Mouse (Mus musculus) thymus, adult 2 months (tissue): ENCODE measurements around the gene Gm49384. TPM values are rescaled to one million over a fixed set of nuclear protein-coding genes. Genes with fewer than 3 reads are reported as not detected.
A peak's percentile ranks its signal among the peaks of the same experiment; 100 is the strongest.

Source experiments
- DNase-seq: peaks from one replicate; pipeline ENCODE4 v3.0.0; 2021
- H3K27ac ChIP-seq: fragments of 200-500 bp; 2 replicates; pipeline ENCODE4 v1.5.1; 2012; ENCODE audit warnings: low read length, control low read depth; ENCODE audit not compliant: control insufficient read depth, insufficient read depth
- H3K27me3 ChIP-seq: fragments of 200-500 bp; 2 replicates; pipeline ENCODE4 v1.6.1; 2012; ENCODE audit warnings: mild to moderate bottlenecking, low read length, moderate library complexity, mixed read lengths; ENCODE audit not compliant: control insufficient read depth, insufficient read depth
- H3K36me3 ChIP-seq: fragments of 200-500 bp; 2 replicates; pipeline ENCODE4 v1.6.1; 2012; ENCODE audit warnings: mild to moderate bottlenecking, low read length, moderate library complexity; ENCODE audit not compliant: control insufficient read depth, insufficient read depth
- H3K4me1 ChIP-seq: fragments of 200-500 bp; replicated peaks from 2 replicates; pipeline ENCODE4 v1.6.1; 2012; ENCODE audit warnings: low read length; ENCODE audit not compliant: control insufficient read depth, insufficient read depth
- H3K4me3 ChIP-seq: fragments of 200-500 bp; 2 replicates; pipeline ENCODE4 v1.5.1; 2012; ENCODE audit warnings: mild to moderate bottlenecking, low read length, control low read depth, moderate library complexity; ENCODE audit not compliant: control insufficient read depth, insufficient read depth
- CTCF ChIP-seq: fragments of 200-500 bp; IDR thresholded peaks from 2 replicates; pipeline ENCODE4 v1.5.1; 2012; ENCODE audit warnings: mild to moderate bottlenecking, control low read depth, low read length, moderate library complexity, borderline replicate concordance; ENCODE audit not compliant: control insufficient read depth, poor library complexity, insufficient read depth; ENCODE audit errors: extremely low read depth
- POLR2A ChIP-seq: fragments of 200-500 bp; IDR thresholded peaks from 2 replicates; pipeline ENCODE4 v1.6.1; 2012; ENCODE audit warnings: mild to moderate bottlenecking, low read length, control low read depth, moderate library complexity; ENCODE audit not compliant: control insufficient read depth, poor library complexity, insufficient read depth; ENCODE audit errors: extremely low read depth
- WGBS: fragments of 180-500 bp; shearing (Covaris S2); methylation state at CpG from one replicate; pipeline ENCODE4 v1.1.7; 2018; 5-methylcytosine and 5-hydroxymethylcytosine counted together
- polyA plus RNA-seq: library from polyadenylated mRNA; depleted of rRNA; stranded (reverse); fragments of >200 nt; gene quantifications from 2 replicates; pipeline ENCODE4 v1.2.3, GENCODE M21; 2012

Gm49384 gene
- polyA plus RNA-seq, 1 experiment, result 0.36 TPM

DNA sequence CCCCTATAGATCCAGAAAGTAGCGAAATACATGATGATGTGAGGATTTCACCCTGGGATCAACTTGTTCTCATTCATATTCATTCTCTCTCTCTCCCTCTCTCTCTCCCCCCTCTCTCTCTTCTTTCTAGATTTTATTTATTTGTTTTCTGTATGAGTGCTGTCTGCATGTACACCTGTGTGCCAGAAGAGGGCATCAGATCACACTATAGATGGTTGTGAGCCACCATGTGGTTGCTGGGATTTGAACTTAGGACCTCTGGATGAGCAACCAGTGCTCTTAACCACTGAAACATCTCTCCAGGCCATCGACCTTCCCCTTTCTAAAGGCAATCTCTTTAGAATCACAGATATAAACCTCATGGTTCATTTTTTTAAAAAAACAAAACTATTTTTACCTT lies 4.5 kb upstream of the Gm49384 start:
- no peaks in the 10 kb centered on the region for H3K27me3 ChIP-seq
- H3K4me3 ChIP-seq, result no peak overlapping the region
- TF ChIP-seq CTCF, result no peak
- no peak for TF ChIP-seq POLR2A
- DNase-seq, result no peak
- H3K27ac ChIP-seq, result no peak overlapping the region
- 91% methylated on average over 2 of the region's 2 CpGs for WGBS
- H3K4me1 ChIP-seq, result no peaks in the 10 kb centered on the region
- 0 out of 2 replicates have a peak, but pooled peaks cover 3% of the 10 kb centered on the region for H3K36me3 ChIP-seq

DNA sequence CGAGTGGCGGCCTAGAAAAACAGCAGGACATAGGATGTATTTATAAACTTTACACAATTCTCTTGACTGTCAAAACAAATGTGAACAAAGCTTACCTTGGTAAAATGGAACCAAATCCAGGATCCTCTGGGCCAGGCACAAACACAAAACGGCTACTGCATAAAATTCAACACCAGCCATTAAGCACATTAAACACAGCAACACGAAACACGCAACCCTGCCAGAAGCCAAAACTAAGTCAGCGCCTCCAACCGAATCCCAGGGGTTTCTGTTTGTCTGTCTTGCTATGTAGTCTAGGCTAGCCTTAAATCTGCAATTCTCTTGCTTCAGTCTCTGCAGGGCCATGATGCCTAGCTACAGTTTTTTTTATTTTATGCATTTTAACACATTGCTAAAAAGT lies 3.9 kb upstream of the Gm49384 start:
- DNase-seq, result no peak
- TF ChIP-seq POLR2A, result no peak
- TF ChIP-seq CTCF, result no peak
- Histone ChIP-seq H3K27me3 (no peaks in the 10 kb centered on the region), H3K4me1 (no peaks in the 10 kb centered on the region), H3K4me3 (no peak overlapping the region), H3K36me3 (no peaks in the 10 kb centered on the region), H3K27ac (no peak overlapping the region)
- 98% methylated on average over 7 of the region's 7 CpGs for WGBS

DNA sequence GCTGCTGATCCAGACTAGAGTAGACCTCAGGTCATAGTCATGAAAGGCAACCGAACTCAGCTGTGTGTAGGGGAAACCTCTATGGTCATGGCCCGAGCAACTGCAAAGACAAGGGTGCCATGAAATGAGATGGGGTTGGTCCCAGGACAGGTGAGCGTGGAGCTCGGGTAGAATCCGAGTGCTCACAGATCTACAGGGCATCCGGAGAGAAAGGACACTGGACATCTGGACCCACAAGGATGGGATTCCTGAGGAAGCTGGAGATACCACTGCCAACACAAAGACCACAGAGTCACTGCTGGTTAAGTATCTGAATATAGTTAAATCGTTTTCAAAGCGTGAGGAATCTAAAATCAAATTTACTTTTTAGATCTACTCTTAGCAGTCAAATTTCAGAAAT lies 3.3 kb upstream of the Gm49384 start:
- 97% methylated on average over 8 of the region's 8 CpGs for WGBS
- no peaks in the 10 kb centered on the region for H3K27me3 ChIP-seq
- no peaks in the 10 kb centered on the region for H3K36me3 ChIP-seq

GRCm38 (mm10) chr12:69198985-69199384 lies 5.1 kb downstream of the Gm49384 start:
- H3K36me3 ChIP-seq, result no peaks in the 10 kb centered on the region
- DNase-seq, result no peak
- H3K4me1 ChIP-seq, result peaks cover 3% of the 10 kb centered on the region; the same call in 1 of the 2 replicates
- H3K27ac ChIP-seq, result no peak overlapping the region
- no peaks in the 10 kb centered on the region for H3K27me3 ChIP-seq
- TF ChIP-seq CTCF (no peak), POLR2A (no peak)
- H3K4me3 ChIP-seq, result no peak overlapping the region

More for the DNA sequence above, 3.3 kb upstream of the Gm49384 start:
- H3K4me3 ChIP-seq, result no peak overlapping the region
- no peak for DNase-seq
- no peaks in the 10 kb centered on the region for H3K4me1 ChIP-seq
- TF ChIP-seq POLR2A (no peak), CTCF (no peak)
- H3K27ac ChIP-seq, result no peak overlapping the region

- Histone ChIP-seq H3K4me3 (peak within 1 kb of the TSS; percentile 99), H3K4me1 (peaks cover 3% of the 10 kb centered on the region; the same call in 1 of the 2 replicates), H3K27ac (peak within 1 kb of the TSS; percentile 6; the same call in 1 of the 2 replicates), H3K27me3 (no peaks in the 10 kb centered on the region), H3K36me3 (no peaks in the 10 kb centered on the region)
- TF ChIP-seq POLR2A, result no peak
- no peak for TF ChIP-seq CTCF
- DNase-seq, result no peak
- WGBS, result 3% methylated on average over 18 of the region's 18 CpGs
Observed at GRCm38 (mm10) chr12:69198164-69198535, 5.9 kb downstream of the Gm49384 start, which contains the start of gene Dnaaf2. Dnaaf2 (minus strand) TSS chr12:69198429.

DNA sequence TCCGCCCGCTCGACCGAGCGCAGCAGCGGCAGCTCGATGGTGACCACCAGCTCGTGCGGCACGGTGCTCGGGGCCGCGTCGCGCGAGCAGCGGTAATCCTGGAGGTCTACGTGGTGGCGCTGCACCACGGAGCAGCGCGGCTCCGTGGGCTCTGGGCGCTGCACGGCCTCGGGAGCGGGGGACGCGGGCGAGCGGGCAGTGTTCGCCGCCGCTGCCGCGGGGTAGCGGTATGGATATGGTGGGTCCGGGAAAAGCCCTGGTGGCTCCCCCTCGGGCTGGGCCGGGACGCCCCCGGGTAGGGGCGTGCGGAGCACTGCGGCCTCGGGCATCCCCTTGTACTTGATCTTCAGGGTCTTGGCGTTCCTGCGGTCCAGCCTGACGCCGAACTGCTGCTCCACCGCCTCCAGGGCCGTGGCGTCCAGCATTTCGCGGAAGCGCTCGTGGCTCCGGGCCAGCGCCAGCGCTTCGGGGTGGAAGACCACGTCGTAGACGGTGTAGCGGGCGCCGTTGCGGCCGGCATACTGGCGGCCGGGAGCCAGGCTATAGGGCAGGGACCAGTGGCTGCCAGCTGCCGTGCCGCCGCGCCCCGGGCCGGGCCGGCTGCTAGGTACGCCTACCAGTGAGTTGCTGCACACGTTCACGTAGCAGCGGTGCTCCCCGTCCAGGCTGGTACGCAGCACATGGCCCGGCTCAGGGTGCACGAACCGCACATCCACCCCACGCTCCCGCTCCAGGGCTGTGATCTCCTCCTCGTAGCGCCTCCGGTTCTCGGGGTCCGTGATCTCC lies 6.5 kb downstream of the Gm49384 start:
- H3K4me1 ChIP-seq, result peaks cover 3% of the 10 kb centered on the region; the same call in 1 of the 2 replicates
- H3K36me3 ChIP-seq, result no peaks in the 10 kb centered on the region
- H3K27me3 ChIP-seq, result no peaks in the 10 kb centered on the region
- WGBS, result under 1% methylated on average over 94 of the region's 94 CpGs
- H3K27ac ChIP-seq, result peak overlapping the region; percentile 6; the same call in 1 of the 2 replicates
- TF ChIP-seq POLR2A (no peak), CTCF (no peak)
- DNase-seq, result peak; percentile 51
- peak overlapping the region; percentile 99 for H3K4me3 ChIP-seq
